Mouse (Mus musculus): Measurements from ENCODE around the gene 5031439G07Rik.
A peak's percentile ranks its signal among the peaks of the same experiment; 100 is the strongest.

DNA sequence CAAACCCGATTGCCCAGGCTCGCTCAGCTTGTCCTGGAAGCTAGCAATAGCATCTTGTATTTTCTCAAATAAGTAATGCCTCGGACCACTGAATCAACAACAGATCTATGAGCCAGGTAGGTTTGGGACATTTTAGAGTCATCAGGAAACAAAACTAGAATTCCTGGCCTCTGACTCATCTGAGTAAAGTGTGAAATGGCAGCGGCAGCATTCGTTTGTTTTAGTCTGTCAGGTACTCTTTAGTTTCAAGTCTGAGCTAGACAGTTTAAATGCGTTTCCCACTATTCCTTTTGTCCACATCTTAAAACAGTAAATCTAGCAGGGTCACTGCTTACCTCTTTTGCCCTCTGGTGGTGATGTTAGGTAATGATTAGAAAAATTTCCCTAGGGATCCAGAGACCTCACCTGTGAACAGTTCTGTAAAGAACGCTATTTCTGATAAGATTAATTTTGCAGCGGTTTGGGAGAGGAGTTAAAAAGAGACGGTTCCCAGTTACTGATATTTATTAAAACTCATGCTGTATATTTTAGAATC lies 63.5 kb downstream of the 5031439G07Rik start:
- TF ChIP-seq POLR2A (IDR thresholded peaks at IDR 0.05; ENCODE audit: extremely low read depth, insufficient read depth, low read length) (no peak), CTCF (IDR thresholded peaks at IDR 0.05; ENCODE audit: extremely low read depth, insufficient read depth, low read length) (0 out of 2 replicates have a peak, but pooled peaks have one; percentile 17)
